Mouse (Mus musculus): Measurements from ENCODE around the gene Btbd8.

- no peak for TF ChIP-seq CTCF (IDR thresholded peaks at IDR 0.05; ENCODE audit: low read depth)
- no peak for TF ChIP-seq EP300 (IDR thresholded peaks at IDR 0.05; ENCODE audit: low read depth)
Observed at GRCm38 (mm10) chr5:107515453-107515852, 77.7 kb downstream of the Btbd8 start.

Measured in heart, postnatal 0 days (tissue).